Mouse (Mus musculus) C2C12 (cell line): ENCODE measurements at regions not wholly inside any gene's neighbourhood (a gene's known extent, or its start where the extent isn't known, plus 50 kb on each side); places are given as distances from the start of the nearest gene placed in this dataset.

Experiments used
- CTCF ChIP-seq: IDR thresholded peaks from one replicate; pipeline ENCODE4 v1.5.1; 2011; ENCODE audit not compliant: control insufficient read depth, insufficient read depth, insufficient read length
- USF1 ChIP-seq: IDR thresholded peaks from one replicate; pipeline ENCODE4 v1.6.1; 2011; ENCODE audit warnings: low read depth, mild to moderate bottlenecking, control low read depth, moderate library complexity

- TF ChIP-seq CTCF, result no peak
- no peak for TF ChIP-seq USF1
Observed at GRCm38 (mm10) chr11:19246390-19247114, 227.8 kb upstream of the Meis1 start.
